Comparison of ENCODE assay signal across 10 mouse cellular contexts in the genomic region with DNA sequence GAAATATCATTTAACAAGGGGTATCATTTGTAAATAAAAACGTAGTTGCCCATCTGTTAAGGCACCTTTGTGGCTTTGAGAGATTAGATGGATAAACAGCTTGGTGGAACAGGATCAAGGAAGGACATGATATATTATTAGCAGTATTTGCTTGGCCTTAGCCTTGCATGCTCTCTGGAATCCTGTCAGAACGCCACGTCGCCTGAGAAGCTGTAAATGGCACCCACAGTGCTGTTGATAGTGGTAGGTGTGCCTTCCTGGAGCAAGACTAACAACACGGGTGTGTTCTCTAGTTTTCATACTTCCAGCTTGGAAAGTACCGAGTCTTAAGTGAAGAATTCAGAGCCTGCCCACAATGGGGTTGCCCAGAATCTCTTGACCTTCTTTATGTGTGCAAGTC. TPM values are rescaled to one million over a fixed set of nuclear protein-coding genes. Genes with fewer than 3 reads are reported as not detected.
DNase-seq lines count a peak whose midpoint lies in the region; ATAC-seq lines count a peak whose summit lies in the region.
"Had no signal": no experiment of that assay in that cellular context is flagged by ENCODE, and none has a peak within 500 bp of the region (broad histone marks: within the 10 kb centered on the region; RNA-seq: fewer than 3 reads in every experiment).

No protein-coding gene starts in this region.

- no peaks in the 10 kb centered on the region for H3K27me3 ChIP-seq in intestine, embryonic 14.5 days (replicated peaks; ENCODE audit: control insufficient read depth, insufficient read depth, low read length)
- H3K27me3 ChIP-seq in midbrain, embryonic 16.5 days (ENCODE audit: control insufficient read depth, insufficient read depth, low read depth, low read length) = no peaks in the 10 kb centered on the region

- no peaks in the 10 kb centered on the region for H3K36me3 ChIP-seq in intestine, embryonic 14.5 days (ENCODE audit: control insufficient read depth, insufficient read depth, low read length)
- no peaks in the 10 kb centered on the region for H3K36me3 ChIP-seq in midbrain, embryonic 16.5 days (ENCODE audit: control insufficient read depth, insufficient read depth, low read length)

- H3K27ac ChIP-seq in intestine, embryonic 14.5 days (ENCODE audit: low read depth) = no peak overlapping the region
- H3K27ac ChIP-seq in midbrain, embryonic 16.5 days (ENCODE audit: low read length) = peak overlapping the region; percentile 47; the same call in 1 of the 2 replicates

- DNase-seq in heart, adult 18-20 months = peak; percentile 26 to 39
- no peak for DNase-seq in heart, adult 8-10 months (ENCODE audit: low spot score)
- DNase-seq in cerebellum, postnatal 25 days = peak; percentile 13 to 18
- DNase-seq in intestine, embryonic 14.5 days (ENCODE audit: low spot score) = no peak
- no peak for DNase-seq in kidney, adult 11 months
- no peak for DNase-seq in adrenal gland, adult 2 months
- DNase-seq in urinary bladder, adult 18-20 months (ENCODE audit: low spot score in 2 of 2) = no peak
- DNase-seq: lung, postnatal 36 days had no signal

- no peak for ATAC-seq in intestine, embryonic 14.5 days (replicated peaks; ENCODE audit: low FRiP score, low TSS enrichment, low read depth)
- ATAC-seq in midbrain, embryonic 16.5 days = no peak

- H3K9me3 ChIP-seq in intestine, embryonic 14.5 days (ENCODE audit: control insufficient read depth, low read length) = no peaks in the 10 kb centered on the region
- H3K9me3 ChIP-seq in midbrain, embryonic 16.5 days (replicated peaks; ENCODE audit: control insufficient read depth, low read length, poor library complexity, severe bottlenecking) = no peaks in the 10 kb centered on the region

- H3K9ac ChIP-seq in intestine, embryonic 14.5 days (ENCODE audit: low read length) = no peak overlapping the region
- peak overlapping the region; percentile 28; the same call in 1 of the 2 replicates for H3K9ac ChIP-seq in midbrain, embryonic 16.5 days (ENCODE audit: low read depth, low read length)

- peak overlapping the region; percentile 80 for H3K4me3 ChIP-seq in intestine, embryonic 14.5 days (ENCODE audit: low read depth, low read length)
- no peak overlapping the region for H3K4me3 ChIP-seq in midbrain, embryonic 16.5 days (ENCODE audit: low read depth, low read length)

- H3K4me1 ChIP-seq in intestine, embryonic 14.5 days (replicated peaks; ENCODE audit: control insufficient read depth, insufficient read depth, low read length) = no peaks in the 10 kb centered on the region; the same call in 1 of the 2 replicates
- H3K4me1 ChIP-seq in midbrain, embryonic 16.5 days (ENCODE audit: control insufficient read depth, insufficient read depth, low read length) = peaks cover 19% of the 10 kb centered on the region

- WGBS in intestine, embryonic 14.5 days = 45% methylated on average over 6 of the region's 6 CpGs
- 48% methylated on average over 6 of the region's 6 CpGs for WGBS in midbrain, embryonic 16.5 days

- peak overlapping the region; percentile 82 for H3K4me2 ChIP-seq in intestine, embryonic 14.5 days (ENCODE audit: low read length)
- 0 out of 2 replicates have a peak overlapping the region, but pooled peaks have one; percentile 25 for H3K4me2 ChIP-seq in midbrain, embryonic 16.5 days (ENCODE audit: low read length)

RNA-seq across cellular contexts. Expression of gene Uap1, which starts 1.1 kb away (rescaled TPM):
- total RNA-seq in heart, adult 18-20 months (2021) = 10 to 100 TPM; 45.5 to 50.7 TPM
- 10 to 100 TPM; 42.8 to 53.0 (median 45.1) TPM for total RNA-seq in heart, adult 8-10 months (2022)
- polyA plus RNA-seq in intestine, embryonic 14.5 days (2014; fragmentation: Nextera tagmentation; extraction: Ambion mirVana) = 48.1 and 49.0 TPM in 2 replicates
- 63.6 and 65.6 TPM in 2 replicates for polyA plus RNA-seq in midbrain, embryonic 16.5 days (2015; fragmentation: Nextera tagmentation; extraction: Ambion mirVana)
- total RNA-seq in adrenal gland, adult 2 months (2021) = 10 to 100 TPM; 42.3 to 47.2 TPM
- polyA plus RNA-seq in adrenal gland, adult 2 months (2012; rRNA removed) = 7.0 and 7.5 TPM in 2 replicates

RNA-seq across cellular contexts. Expression of gene Uhmk1, which starts 39.3 kb away (rescaled TPM):
- 10 to 100 TPM; 25.5 to 26.0 TPM for total RNA-seq in heart, adult 18-20 months (2021)
- total RNA-seq in heart, adult 8-10 months (2022) = 10 to 100 TPM; 17.7 to 27.8 (median 21.7) TPM
- 11.3 and 11.9 TPM in 2 replicates for polyA plus RNA-seq in intestine, embryonic 14.5 days (2014; fragmentation: Nextera tagmentation; extraction: Ambion mirVana)
- 9.6 and 9.7 TPM in 2 replicates for polyA plus RNA-seq in midbrain, embryonic 16.5 days (2015; fragmentation: Nextera tagmentation; extraction: Ambion mirVana)
- 10 to 100 TPM; 60.6 to 65.4 TPM for total RNA-seq in adrenal gland, adult 2 months (2021)
- polyA plus RNA-seq in adrenal gland, adult 2 months (2012; rRNA removed) = 8.0 and 8.3 TPM in 2 replicates

RNA-seq across cellular contexts. Expression of gene Sh2d1b2, which starts 56.7 kb away (rescaled TPM):
- not detected for total RNA-seq in heart, adult 18-20 months (2021)
- total RNA-seq in heart, adult 8-10 months (2022) = not detected
- polyA plus RNA-seq in intestine, embryonic 14.5 days (2014; fragmentation: Nextera tagmentation; extraction: Ambion mirVana) = not detected in 2 replicates
- polyA plus RNA-seq in midbrain, embryonic 16.5 days (2015; fragmentation: Nextera tagmentation; extraction: Ambion mirVana) = not detected in 2 replicates
- not detected for total RNA-seq in adrenal gland, adult 2 months (2021)
- not detected in 2 replicates for polyA plus RNA-seq in adrenal gland, adult 2 months (2012; rRNA removed)
- polyA plus RNA-seq: cerebellum, adult 2 months had no signal

Comparison
In these comparisons a context has a peak if more than half of its experiments do, and no peak if none do; other contexts are left out.
1. DNase-seq: peak in heart, adult 18-20 months (2 of 2) and cerebellum, postnatal 25 days (2 of 2); none in heart, adult 8-10 months (single experiment), intestine, embryonic 14.5 days (single experiment), kidney, adult 11 months (single experiment), adrenal gland, adult 2 months (single experiment) and urinary bladder, adult 18-20 months (0 of 2).